Mouse (Mus musculus) urinary bladder, postnatal 14 days (tissue): ENCODE measurements at regions not wholly inside any gene's neighbourhood (a gene's known extent, or its start where the extent isn't known, plus 50 kb on each side); places are given as distances from the start of the nearest gene placed in this dataset.
"Not testable (repeated sequence)": the region's sequence is repeated elsewhere in the genome, so short reads cannot be mapped to it uniquely, and the experiment has no call there.

Experiments used
- DNase-seq: peaks from one replicate; pipeline ENCODE4 v3.0.0; 2021; ENCODE audit warnings: low spot score

DNA sequence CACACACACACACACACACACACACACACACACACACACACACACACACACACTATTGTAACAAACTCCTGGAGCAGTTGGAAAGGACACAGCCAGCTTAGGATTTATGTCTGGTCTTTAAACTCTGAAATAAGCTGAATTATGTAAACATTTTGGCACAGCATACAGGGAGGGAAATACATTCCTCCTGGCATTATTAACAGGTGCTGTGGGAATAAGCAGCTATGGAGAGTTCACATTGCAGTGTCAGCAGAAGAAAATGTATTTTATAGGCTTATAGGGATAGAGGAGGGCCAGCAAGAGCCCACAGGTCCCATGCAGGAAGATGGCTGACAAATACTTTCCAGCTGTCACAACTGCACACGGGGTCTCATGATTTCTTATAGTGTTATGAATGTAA, 100.8 kb upstream of the Arhgap20 start:
- no peak for DNase-seq

DNA sequence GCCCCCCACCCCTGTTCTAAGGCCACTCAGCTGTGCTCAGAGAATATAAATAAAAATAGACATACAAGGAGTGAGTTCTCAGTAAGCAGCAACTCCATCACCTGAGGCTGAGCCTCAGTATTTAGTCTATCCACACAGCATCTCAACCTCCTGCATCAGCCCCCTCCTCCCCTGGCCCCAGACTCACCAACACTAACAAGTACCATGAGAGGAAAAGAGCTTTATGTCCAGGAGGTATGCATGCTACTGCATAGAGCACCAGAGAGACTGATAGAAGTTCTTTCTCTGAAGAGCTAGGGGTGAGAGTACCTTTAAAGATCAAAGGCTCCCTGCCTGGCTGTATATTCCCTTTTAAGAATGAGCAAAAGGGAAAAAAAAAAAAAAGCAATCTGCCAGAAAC, 100.3 kb upstream of the Arhgap20 start:
- no peak for DNase-seq

DNA sequence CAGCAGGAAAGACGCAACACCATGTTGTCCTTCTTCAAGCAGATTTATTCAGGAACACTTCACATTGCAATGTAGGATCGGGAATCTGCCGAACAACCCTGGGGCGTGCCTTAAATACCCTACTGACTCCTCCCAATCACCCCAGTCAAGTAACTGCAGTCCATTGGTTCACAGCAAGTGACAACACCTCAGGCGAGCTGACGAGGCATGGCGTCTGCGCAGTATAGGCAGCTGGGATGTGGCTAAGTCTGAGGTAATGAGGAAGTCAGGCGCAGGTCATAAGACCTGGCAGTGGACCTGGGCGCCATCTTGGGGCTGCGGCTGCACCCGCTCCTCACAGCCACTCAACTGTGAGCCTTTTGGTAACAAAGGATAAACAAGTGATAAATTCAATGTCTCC, 96.2 kb upstream of the Arhgap20 start:
- DNase-seq: not testable (repeated sequence)

DNA sequence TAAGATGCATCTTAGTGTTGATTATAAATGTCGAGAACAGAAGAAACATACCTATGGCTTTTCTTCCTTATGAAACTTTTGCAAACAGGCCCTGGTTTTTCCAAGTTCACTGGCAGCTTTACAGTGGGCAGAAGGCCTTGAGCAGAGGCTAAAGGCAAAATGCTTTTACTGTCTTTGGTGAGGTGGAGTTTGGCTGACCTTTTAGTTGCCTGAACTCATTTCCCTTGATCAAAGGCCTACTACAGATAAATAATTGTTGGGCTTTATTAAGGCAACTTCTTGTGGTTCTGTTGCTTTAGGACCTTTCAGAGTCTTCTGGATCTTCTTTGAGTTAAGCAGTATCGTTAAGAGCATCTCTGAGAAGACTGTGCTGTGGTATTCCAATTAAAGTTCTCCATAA, 94.6 kb upstream of the Arhgap20 start:
- no peak for DNase-seq

DNA sequence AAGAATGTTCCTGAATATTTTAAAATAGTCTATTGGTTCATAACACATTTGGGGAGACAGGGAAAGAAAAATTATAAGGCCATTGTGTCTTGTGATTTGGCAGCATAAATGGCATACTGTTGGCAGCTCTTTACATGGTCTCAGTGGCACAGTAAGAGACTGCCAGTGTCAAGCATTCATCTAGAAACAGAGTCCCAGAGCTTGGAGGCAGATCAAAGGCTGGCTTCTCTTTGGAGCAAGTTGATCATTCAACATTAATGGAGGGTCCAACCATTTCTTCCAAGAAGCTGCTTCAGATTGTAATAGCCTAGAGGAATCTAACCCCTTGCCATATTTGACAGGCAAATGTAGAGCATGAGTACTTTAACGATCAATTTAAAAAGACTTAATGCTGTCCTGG, 78.6 kb upstream of the Arhgap20 start:
- no peak for DNase-seq

DNA sequence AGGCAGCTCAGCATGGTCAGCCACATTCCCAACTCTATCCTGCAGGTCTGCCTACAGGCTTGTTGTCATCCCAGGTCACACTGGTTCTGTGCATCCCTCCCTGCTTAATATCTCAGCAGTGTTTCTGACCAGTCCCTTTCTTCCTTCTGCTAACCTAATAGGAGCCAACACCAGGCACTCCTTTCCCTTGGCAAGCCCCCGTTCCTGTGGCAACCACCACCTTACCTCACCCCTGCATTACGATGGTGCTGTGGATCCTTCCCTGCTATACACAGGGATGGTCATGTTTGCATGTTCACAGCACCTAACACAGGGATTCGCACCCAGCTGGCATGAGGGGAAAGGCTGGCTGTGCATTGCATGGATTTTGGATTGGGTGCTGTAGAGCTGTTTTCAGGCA, 50.8 kb upstream of the Arhgap20 start:
- DNase-seq: no peak
